Mouse (Mus musculus): Measurements from ENCODE around the gene Ccdc40.
A peak's percentile ranks its signal among the peaks of the same experiment; 100 is the strongest.
"Not testable (repeated sequence)": the region's sequence is repeated elsewhere in the genome, so short reads cannot be mapped to it uniquely, and the experiment has no call there.

Ccdc40 gene

DNA sequence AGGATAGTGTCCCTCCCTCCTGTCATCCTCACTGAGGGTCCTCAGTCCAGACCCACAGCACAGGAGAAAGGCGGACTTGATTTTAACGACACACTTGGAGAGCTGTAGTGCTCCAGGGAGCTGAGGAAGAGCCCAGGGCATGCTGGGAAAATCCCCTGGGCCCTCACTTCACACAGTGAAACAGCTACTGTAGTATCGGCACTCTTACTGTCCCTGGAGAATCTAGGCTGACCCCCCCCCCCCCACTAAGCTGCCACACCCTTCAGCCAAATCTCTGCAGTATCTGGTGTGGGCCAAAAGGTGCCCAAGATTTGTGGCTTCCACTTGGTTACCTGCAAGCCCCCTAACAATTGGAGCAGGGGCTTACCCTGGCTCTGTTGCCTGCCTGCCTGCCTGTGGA is 8.6 kb downstream of the Ccdc40 start:
- no peak for DNase-seq (ENCODE audit: low spot score)

DNA sequence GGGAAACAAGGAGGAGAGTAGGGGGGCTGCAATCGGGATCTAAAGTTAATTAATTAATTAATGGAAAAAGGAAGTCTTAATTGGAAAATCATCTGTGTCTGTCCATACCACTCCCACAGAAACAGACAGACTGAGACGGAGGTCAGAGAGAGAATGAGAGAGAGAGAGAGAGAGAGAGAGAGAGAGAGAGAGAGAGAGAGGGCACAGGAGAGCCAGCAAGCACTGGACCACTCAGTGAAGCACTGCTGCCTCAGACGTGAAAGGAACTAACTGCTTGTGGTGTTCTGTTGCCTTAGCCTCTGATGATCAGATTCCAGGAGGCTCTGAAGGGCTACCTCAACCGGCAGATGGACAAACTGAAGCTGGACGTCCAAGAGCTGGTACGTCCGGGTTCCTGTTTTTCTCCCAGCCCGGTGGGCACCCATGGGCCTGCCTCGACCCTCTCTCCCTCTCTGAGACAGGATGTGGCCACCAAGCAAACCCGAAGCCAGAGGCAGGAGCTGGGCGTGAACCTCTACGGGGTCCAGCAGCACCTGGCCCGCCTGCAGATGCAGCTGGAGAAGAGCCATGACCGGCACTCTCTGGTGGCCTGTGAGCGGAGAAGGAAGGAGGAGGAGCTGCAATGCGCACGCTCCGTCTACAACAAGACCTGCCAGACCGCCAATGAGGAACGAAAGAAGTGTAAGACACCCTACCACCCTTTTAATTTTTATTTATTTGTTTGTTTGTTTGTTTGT is 9.4 kb downstream of the Ccdc40 start:
- no peak for DNase-seq (ENCODE audit: low spot score)

DNA sequence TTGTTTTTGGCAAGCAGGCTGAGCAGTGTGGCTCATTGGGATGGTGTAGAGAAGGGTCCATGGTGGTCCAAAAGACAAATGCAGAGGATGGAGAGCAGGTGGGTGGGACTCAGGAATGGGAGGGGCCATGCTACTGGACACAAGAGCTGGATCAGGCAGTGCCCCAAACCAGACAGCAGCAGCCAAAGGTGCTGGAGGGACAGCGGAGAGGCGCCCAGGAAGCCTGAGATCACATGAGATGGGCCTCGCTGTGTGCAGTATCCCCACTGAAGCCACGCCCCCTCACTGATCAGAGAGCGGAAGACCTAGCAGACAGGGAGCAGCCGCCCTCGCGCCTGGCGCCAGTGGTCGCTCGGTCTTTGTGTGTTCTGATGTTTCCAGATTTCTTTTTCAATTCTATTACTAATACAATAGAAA is 9.9 kb downstream of the Ccdc40 start:
- peak; percentile 42 for DNase-seq (ENCODE audit: low spot score)

DNA sequence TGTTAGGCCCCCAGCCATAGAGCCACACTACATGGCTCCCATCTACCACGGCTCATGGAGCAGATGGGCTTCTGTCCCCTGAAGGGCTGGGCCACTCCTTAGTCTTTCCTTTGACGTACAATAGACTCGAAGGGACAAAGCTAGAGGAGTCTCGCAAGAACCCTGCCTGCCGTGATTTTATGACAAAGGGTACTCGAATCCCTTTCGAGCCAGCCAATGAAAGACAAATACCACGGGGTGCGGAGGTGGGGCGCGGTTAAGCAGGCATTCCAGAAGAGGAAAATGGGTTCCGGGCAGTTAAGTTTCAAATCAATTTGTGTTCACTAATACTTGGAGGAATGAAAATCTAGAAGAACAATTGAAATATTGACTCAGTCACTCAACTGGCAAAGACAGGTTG is 11.1 kb downstream of the Ccdc40 start:
- DNase-seq (ENCODE audit: low spot score): no peak

DNA sequence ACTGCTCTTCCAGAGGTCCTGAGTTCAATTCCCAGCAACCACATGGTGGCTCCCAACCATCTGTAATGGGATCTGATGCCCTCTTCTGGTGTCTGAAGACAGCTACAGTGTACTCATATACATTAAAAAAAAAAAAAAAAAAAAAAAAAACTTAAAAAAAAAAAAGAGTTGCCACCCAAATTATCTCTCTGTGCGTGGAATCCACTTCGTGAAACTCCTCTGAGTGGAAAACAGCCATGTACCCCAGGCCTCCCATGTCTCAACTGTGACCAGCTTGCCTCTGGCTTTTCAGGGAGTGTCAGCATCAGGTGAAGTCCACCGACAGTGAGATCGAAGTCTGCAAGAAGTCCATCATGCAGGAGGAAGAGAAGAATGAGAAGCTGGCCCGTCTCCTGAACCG is 17.2 kb downstream of the Ccdc40 start:
- DNase-seq (ENCODE audit: low spot score): not testable (repeated sequence)

DNA sequence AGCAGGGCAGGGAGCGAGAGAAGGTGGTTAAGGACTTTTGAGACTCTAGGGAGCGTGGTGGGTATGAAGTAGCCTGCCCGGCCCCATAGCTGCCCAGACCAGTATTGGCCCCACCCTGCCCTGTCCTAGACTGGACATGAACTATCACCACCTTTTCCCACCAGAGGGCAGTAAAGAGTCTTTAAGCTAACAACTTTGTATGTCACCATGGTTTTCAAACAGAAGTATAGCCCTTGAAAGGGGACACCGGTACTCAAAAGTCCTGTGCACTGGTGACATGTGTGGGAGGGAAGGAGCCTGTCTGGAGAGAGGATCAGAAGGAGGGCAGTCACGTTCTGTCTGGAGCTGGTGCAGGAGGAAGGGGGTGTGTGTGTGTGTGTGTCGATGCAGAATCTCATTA is 20.6 kb downstream of the Ccdc40 start:
- no peak for DNase-seq (ENCODE audit: low spot score)

DNA sequence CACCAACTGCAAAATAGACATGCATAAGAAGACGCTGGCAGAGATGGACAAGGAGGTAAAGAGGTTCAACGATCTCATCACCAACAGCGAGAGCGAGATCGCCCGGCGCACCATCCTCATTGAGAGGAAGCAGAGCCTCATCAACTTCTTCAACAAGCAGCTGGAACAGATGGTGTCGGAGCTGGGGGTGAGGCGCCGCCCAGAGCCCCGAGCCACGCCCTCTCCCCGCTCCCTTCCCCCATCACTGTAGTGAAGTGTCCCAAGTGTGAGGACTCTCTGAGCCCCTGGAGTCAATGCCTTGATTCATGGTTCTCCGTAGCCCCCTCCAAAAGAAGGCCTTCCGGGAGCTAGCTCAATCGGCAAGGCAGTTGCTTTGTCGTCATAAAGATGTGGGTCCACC is 22.6 kb downstream of the Ccdc40 start:
- DNase-seq (ENCODE audit: low spot score): no peak

DNA sequence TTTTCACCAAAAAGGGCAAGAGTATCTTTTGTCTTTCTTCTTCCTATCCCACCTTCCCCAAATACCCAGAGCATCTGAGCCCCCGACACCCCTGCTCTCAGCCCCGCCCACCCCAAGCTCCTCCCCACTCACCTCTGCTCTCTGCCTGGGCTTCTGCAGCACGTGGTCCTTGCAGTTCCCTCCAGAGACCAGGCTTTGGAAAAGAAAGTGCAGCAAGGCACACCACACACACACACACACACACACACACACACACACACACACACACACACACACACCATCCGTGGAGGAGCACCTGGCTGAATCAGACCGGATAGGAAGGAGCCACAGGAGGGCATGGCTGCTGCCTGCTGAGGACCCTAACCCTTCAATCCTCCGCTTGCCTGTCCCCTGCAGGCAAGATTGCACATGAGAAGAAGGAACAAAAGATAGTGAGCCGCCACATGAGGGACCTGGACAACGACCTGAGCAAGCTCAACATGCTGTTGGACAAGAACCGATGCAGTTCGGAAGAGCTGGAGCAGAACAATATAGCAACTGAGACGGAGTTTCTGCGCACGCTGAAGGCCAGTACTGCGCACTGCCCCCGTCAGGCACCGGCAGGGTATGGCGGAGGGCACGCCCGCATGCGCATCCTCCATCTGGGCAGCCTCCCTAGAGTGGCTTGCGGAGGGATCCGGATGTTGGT is 24.6 kb downstream of the Ccdc40 start:
- no peak for DNase-seq (ENCODE audit: low spot score)

DNA sequence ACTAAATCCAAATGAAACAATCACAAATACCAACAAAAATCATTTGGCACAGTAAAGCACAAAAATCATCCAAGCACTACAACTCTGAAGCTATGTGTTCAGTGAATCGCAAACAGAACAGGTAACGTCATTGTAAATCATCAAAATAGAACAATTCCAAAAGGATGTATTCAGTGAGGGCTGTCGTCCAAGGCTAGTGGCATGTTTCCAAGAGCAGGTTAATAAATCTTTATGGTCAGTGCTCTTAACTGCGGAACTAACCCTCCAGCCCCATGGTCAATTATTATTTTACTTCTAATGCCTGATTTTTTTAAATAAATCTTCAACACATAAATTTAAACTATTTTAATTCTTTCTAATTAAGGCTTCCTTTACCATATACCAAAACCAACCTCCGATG is 28.2 kb downstream of the Ccdc40 start:
- not testable (repeated sequence) for DNase-seq (ENCODE audit: low spot score)

DNA sequence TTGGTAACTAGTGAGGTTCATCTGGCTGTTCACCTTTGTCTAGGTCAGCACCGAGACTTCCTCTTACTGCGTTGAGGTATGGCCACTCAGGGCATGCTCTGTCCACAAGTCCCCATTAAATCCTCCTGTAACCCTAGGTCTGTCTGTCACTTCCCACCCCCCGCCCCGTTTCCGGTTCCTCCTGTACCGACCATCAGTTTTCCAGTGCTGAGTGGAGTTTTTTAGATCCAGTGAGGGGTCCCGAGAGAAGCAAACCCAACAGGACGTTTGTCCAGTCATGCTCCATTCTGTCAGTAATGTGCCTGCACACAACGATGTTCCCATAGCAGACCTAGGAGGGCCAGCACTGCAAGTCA is 29.8 kb downstream of the Ccdc40 start:
- DNase-seq (ENCODE audit: low spot score): no peak

DNA sequence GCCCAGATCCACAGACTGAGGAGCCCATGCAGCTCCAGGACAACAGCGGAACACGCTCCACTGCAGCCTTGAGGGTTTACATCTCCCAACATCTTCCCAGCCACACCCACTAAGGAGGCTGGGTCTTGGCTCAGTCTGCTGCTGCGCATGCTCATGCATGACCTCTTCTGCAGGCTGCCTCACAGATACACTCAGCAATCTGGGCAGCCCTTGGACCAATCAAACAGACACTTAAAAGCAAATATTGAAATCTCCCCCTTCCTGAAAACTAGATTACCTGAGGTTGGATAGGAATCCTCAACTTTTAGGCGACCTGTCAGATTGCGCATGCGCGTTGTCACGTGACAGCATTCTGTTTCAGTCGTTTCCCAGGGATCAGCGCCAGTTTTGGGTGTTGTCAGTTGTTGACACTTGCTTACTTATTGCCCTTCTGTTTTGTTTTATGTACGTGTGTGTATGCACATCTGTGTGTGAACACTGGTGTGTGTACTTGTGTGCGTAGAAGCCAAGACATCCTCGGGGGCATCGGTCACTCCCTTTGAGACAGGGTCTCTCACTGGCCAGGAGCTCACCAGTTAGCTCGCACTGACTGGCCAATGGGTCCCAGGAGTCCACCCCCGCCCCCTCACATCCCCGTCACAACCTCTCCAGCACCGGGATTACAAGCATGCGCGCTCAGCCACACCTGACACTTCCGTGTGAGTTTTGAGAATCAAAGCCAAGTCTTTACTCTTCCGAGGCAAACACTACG is 30.4 kb downstream of the Ccdc40 start:
- DNase-seq (ENCODE audit: low spot score): peak; percentile 73

DNA sequence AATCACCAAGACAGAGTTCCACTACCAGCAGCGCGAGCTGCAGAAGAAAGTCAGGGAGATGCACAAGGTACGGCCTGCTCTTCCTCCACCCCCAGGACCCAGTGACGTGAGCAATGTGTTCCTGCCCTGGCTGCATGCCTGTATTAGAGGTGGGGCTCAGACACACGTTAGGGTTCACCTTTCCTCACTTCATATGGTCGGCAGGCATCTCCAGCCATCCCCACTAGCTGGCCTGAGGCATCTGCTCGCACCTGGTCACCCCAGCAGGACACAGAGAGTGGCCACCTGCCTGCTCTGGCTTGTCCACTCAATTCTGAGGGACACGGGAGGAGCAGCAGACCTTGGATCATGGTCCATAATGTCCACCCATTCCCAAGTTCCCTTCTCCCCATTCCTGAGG is 31.6 kb downstream of the Ccdc40 start:
- DNase-seq (ENCODE audit: low spot score): no peak

DNA sequence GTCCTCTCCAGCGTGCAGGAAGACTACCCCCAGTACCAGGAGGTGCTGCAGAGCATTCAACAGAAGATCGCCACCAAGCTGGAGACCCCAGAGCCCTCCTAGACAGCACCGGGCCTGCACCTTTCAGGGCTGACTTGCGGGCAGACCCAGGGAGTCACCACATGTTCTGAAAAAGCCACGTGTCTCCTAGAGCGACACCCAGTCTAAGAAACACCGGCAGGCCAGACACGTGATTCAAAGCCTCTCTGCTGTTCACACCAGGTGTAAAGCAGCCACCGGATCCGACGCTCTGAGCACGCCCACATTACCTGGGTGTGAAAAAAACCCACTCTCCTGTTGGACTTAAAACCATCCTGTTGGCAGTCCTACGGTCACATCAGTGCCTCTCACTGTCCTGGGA is 36.0 kb downstream of the Ccdc40 start:
- DNase-seq (ENCODE audit: low spot score): no peak

DNA sequence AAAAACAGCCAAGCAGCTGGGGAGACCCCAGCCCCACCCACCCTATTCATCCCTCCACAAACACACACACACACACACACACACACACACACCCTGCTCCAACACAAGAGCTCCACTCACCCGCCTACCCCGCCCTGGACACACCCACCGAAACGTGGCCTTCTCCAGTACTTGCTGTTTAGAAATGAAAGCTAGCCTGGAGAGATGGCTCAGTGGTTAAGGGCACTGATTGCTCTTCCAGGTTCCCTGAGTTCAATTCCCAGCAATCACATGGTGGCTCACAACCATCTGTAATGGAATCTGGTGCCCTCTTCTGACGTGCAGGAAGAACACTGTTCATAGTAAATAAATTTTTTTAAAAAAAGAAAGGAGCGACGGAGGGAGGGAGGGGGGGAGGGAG is 37.4 kb downstream of the Ccdc40 start:
- DNase-seq (ENCODE audit: low spot score): no peak

DNA sequence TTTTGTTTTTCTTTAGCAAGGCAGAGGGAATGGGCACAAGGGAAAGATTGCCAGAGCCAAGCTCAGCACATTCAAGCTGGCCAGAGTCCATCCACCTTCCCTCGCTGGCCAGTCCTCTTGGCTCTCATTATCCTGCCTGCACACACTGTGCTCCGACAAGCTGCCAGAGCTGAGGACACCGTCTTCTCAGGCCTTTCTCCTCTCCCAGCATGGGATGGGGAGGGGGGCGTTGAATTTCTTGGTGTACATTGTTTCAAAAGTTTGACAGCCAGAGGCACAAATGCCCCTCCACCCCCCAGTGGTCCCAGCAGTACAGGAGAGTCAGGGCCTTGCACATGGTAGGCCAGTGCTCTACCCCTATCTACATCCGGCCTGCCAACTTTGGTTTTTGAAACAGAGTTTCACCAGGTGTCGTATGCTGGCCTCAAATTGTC is 38.9 kb downstream of the Ccdc40 start:
- DNase-seq (ENCODE audit: low spot score): peak; percentile 44

DNA sequence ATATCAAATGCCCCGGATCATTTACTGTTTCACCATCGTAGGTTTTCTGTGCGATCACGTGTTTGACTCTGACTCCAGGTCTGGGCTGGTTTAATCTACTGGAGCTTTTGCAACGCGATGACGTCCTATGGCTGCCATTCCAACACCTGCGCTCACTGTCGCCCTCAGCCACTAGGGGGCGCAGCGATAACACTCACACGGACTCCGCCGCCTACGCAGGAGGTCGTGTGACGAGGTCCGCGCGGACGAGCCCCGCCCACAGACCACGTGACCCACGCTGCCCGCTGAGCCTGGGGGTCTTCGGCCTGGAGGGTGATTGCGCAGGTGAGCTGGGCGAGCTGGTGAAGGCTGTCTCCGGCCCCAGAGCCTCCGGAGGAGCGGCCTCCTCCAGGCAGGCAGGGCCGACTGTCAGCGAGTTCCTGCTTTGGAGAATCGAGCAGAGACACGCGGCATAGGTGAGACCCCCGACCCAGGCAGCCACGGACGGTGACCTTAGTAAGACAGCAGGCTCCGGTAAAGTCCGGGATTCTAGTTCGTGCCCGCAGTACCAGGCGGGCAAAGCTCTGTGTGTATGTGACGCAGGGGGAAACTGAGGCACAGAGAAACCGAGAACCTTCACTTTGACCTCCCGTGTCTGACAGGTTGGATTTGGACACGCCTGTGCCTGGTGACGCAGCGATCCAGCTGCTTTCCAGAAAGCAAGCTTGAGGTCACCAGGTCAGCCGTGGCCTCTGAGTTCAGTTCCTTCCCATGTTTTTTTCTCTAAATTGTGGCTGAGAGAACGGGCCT is 39.6 kb downstream of the Ccdc40 start, which contains the start of gene Gaa:
Gene Gaa, plus strand, starts transcription at position 120 of the 789 bp plus-strand sequence.
- peak; percentile 81 for DNase-seq (ENCODE audit: low spot score)

DNA sequence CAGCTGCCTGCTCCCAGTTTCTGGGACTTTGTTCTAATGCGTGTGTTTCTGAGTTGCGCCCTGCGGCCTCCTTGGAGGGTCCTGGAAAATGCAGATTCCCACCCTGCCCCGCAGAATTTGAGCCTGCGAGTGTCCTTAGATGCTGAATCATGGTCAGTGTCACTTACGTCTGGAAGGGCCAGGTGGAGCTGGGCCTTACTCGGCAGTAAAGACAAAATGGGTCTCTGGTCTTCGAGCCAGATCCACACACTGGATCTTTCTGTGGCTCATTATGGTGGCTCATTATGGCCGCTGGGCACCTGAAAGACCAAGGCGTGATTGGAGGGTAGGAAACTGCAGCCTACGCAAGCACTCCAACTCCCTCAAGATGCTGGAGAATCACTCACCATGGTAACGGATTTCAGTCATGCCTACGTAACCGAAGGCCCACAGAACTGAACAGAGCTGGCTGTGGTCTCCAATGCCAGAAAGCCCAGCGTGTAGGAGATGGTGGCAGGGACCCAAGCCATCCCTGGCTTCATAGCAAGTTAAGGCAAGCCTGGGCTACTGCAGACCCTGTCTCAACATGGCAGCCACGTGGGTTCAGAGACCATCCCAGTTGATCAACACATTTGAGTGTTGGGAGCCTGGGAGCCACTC is 40.3 kb downstream of the Ccdc40 start:
- no peak for DNase-seq (ENCODE audit: low spot score)

DNA sequence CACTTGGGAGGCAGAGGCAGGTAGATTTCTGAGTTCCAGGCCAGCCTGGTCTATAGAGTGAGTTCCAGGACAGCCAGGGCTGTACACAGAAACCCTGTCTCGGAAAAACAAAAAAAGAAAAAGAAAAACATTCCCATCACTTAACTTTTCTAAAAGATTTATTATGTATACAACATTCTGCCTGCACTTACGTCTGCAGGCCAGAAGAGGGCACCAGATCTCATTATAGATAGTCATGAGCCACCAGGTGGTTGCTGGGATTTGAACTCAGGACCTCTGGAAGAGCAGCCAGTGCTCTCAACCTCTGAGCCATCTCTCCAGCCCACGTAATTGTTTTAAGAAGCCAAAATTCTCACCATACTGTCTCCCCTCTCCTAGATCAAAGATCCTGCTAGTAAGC is 44.1 kb downstream of the Ccdc40 start:
- DNase-seq (ENCODE audit: low spot score): not testable (repeated sequence)

DNA sequence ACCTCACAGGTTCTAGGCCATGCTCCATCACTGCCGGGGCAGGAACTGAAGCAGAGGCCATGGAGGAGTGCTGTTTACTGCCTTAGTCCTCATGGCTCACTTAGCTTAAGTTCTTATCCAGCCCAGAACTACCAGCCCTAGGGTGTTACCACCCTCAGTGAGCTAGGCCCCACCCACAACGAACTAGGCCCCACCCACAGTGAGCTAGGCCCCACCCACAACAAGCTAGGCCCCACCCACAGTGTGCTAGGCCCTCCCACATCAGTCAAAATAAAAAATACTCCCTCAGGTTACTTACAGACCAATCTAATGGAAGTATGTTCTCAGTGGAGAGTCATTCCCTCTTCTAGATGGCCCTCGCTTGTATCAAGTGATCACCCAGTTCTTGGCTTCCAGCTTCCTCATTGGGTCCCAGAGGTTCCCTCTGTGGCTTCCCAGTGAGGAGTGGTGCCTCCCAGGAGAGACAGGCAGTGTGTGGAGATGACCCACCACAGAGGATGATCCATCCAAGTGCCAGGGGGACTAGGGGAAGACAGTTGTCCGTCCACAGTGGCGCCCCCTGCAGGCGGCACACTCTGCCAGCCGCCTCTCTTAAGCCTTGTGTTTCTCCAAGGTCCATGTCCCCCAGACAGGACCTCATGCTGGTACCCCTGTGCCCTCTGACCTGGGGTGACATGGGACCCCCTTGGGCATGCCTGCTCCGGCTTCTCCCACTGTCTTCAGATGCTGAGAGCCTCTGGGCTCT is 45.0 kb downstream of the Ccdc40 start:
- no peak for DNase-seq (ENCODE audit: low spot score)

DNA sequence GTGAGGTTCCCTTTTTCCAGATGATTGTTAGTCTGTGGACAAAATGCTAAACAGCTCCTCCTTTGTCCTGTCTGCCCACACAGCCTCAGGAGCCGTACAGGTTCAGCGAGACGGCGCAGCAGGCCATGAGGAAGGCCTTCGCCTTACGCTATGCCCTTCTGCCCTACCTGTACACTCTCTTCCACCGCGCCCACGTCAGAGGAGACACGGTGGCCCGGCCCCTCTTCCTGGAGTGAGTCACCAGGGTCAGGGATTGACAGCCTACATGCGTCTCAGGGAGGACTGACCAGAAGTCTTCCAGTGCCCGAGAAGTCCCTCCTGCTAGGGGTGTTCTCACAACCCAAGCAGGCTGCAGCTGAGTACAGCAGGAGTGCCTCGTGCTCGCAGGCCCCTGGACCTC is 52.7 kb downstream of the Ccdc40 start:
- no peak for DNase-seq (ENCODE audit: low spot score)
